Mouse (Mus musculus) heart, adult 10 weeks (tissue): Measurements from ENCODE around the gene Fdx1. TPM values are rescaled to one million over a fixed set of nuclear protein-coding genes. Genes with fewer than 3 reads are reported as not detected.

ENCODE experiments used
- polyA plus RNA-seq: library from polyadenylated mRNA; stranded (reverse); fragments of 350-450 nt; fragmentation: Illumina TruSeq; extraction: RNeasy Lipid Tissue Mini Kit (QIAGEN cat#74804); gene quantifications from one replicate; pipeline ENCODE4 v1.2.3, GENCODE M21; 2014; ENCODE audit warnings: low read depth, low replicate concordance

Gene Fdx1
- 88.2 TPM for polyA plus RNA-seq

GRCm38 (mm10) chr9:51962975-51963701, at the start of gene Fdx1:
Gene Fdx1 (minus strand): TSS chr9:51963556.

Other genes with a start within 250 kb of the Fdx1 start
- 16.5 TPM for gene Arhgap20, start 198.2 kb downstream of the Fdx1 start, polyA plus RNA-seq
- gene Rdx, start 83.6 kb upstream of the Fdx1 start, polyA plus RNA-seq = 85.8 TPM
- 3.4 TPM for gene Zc3h12c, start 205.0 kb upstream of the Fdx1 start, polyA plus RNA-seq